Mouse (Mus musculus): ENCODE results near the gene Lemd2. TPM values are rescaled to one million over a fixed set of nuclear protein-coding genes. Genes with fewer than 3 reads are reported as not detected.
A peak's percentile ranks its signal among the peaks of the same experiment; 100 is the strongest.

Gene Lemd2
- total RNA-seq, 2 experiments from 2014 or later: 47.1 to 50.0 TPM

DNA sequence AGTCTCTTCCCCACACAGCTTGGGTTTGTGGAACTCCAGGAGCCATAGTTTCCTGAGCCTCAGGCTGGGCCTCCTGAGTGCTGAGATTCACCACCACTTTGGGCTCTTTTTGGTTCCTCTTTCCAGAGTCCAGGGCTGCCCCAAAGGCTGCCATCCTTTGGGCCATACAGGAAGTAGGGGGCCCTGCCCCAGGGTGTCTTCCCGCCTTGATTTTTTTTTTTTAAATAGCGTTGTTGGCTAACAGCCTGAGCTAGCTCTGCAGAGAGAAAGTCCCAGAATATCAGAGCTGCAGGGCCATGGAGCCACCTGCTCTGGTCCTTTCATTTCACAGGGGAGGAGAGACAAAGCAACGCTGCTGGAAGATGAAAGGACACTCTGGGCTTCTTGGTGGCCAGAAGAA, 30.6 kb downstream of the Lemd2 start:
- intact Hi-C loops (cut with DNase I): no loop called here
- DNase-seq (ENCODE audit: extremely low spot score in 1 of 2, low spot score in 2 of 2): no peak

DNA sequence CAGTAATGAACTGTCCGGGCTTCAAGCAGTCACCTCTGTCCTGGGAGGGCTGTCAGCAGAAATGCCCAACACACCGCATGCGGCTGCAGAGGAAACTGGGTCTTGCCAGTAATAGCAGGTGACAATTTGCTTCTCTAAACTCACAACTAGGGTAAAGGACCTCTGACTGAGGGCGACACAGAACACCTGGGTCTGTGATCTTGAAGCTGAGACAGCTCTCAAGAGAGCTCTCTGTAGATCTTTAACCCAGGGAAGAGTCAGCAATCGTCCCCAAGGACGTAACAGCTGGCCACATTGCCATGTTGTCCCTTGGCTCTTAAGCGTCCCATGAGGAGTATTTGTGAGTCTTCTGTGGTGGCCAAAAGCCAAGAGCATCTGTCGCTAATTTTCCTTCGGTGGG, 31.8 kb downstream of the Lemd2 start:
- intact Hi-C loops (cut with DNase I): no loop called here
- no peak for DNase-seq (ENCODE audit: extremely low spot score in 1 of 2, low spot score in 2 of 2)

- no peak for DNase-seq (ENCODE audit: extremely low spot score in 1 of 2, low spot score in 2 of 2)
- intact Hi-C loops (cut with DNase I): no loop called here
These were observed 33.1 kb downstream of the Lemd2 start for GRCm38 (mm10) chr17:27171121-27171520.

GRCm38 (mm10) chr17:27169952-27170695, 34.1 kb downstream of the Lemd2 start:
- intact Hi-C loops (cut with DNase I): no loop called here
- DNase-seq (ENCODE audit: extremely low spot score in 1 of 2, low spot score in 2 of 2): no peak

- no peak for DNase-seq (ENCODE audit: extremely low spot score in 1 of 2, low spot score in 2 of 2)
- intact Hi-C loops (cut with DNase I): no loop called here
These were observed 35.7 kb downstream of the Lemd2 start for GRCm38 (mm10) chr17:27168569-27168968.

DNA sequence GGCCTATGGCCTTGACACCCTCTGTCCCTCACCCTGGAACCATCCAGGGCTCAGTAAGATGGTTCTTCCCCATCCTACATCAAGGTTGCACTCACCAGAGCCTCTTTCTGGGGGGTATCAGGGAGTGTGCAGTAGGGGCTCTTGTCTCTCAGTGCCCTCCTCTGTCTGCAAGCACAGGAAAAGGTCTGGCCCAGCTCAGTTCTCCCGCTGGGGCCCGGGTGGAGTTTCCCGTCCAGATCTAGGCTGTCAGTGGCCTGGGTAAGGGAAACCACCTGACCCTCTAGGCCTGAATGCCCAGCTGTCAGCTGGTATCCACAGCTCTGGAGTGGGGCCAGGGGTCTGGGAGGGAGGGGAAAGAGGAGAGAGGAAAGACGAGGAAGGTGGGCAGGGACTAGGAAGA, 36.7 kb downstream of the Lemd2 start, which contains the start of gene Ip6k3:
Ip6k3 (minus strand) TSS at position 251 of the 400 bp plus-strand sequence.
- intact Hi-C loops (cut with DNase I): no loop called here
- DNase-seq (ENCODE audit: extremely low spot score in 1 of 2, low spot score in 2 of 2): peak in 1 of 2 experiments; percentile 57

DNA sequence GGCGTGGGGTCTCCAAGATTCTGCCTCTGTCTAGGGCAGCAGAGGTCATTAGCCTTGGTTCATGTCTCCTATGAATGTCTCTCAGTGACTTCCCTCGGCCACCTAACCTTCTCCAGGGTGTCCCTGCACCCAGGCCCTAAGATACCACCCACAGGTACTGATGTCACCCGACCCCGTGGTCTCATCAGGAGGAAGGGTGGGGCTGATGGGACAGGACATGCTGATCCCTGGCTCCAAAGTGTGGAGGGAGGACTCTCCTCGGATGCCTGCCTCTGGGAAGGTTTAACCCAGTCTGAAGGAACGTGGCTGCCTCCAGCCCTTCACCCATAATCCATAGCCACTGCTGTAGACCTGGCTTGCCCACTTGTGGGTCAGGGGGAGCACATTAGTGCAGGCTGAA, 37.4 kb downstream of the Lemd2 start:
- DNase-seq (ENCODE audit: extremely low spot score in 1 of 2, low spot score in 2 of 2): no peak
- intact Hi-C loops (cut with DNase I): no loop called here

GRCm38 (mm10) chr17:27165054-27165773, 39.1 kb downstream of the Lemd2 start:
- peak; percentile 40 to 67 for DNase-seq (ENCODE audit: extremely low spot score in 1 of 2, low spot score in 2 of 2)
- intact Hi-C loops (cut with DNase I): no loop called here

DNA sequence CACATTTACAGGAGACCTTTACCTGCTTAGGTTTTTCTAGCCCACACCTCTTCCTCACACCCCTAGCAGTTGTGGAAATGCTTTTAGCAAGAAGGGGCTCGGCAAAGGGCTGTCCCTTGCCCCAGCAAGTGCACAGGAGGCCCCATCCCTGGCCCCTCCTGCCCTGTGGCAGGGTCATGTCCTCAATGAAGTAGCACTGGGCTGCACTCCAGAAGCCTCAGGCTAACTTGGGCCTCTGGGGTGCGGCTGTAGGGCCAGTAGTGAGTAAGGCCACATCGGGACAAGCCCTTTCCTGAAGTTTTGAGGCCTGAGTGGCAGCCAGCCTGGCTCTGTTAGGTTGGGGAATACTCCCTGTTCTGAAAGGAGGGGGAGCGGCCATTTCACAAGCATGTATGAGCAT, 43.4 kb downstream of the Lemd2 start:
- no peak for DNase-seq (ENCODE audit: extremely low spot score in 1 of 2, low spot score in 2 of 2)
- intact Hi-C loops (cut with DNase I): no loop called here

- intact Hi-C loops (cut with DNase I): no loop called here
- DNase-seq (ENCODE audit: extremely low spot score in 1 of 2, low spot score in 2 of 2): no peak
These were observed 45.1 kb downstream of the Lemd2 start for GRCm38 (mm10) chr17:27159169-27159568.

DNA sequence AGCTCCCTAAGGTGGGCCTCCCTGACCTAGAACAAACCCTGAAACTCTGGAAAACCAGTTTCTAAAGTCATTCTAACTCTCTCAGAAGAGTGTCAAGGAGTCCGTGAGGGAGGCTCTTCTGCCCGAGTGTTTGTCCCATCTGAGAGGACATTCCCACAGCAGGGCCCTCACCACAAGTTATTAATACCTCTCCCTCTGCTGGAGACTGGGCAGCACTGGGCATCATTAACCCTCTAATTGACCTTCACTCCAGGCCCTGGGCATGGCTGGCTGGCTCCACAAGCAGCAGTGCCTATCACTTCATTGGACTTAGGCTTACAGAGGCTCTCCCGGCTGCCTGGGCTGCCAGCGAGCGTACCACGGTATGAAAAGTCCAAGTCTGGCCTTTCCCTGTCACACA, 45.8 kb downstream of the Lemd2 start:
- no peak for DNase-seq (ENCODE audit: extremely low spot score in 1 of 2, low spot score in 2 of 2)
- intact Hi-C loops (cut with DNase I): no loop called here

GRCm38 (mm10) chr17:27155752-27156151, 48.5 kb downstream of the Lemd2 start:
- intact Hi-C loops (cut with DNase I): no loop called here
- DNase-seq (ENCODE audit: extremely low spot score in 1 of 2, low spot score in 2 of 2): no peak

GRCm38 (mm10) chr17:27154881-27155280, 49.4 kb downstream of the Lemd2 start:
- DNase-seq (ENCODE audit: extremely low spot score in 1 of 2, low spot score in 2 of 2): no peak
- intact Hi-C loops (cut with DNase I): no loop called here

DNA sequence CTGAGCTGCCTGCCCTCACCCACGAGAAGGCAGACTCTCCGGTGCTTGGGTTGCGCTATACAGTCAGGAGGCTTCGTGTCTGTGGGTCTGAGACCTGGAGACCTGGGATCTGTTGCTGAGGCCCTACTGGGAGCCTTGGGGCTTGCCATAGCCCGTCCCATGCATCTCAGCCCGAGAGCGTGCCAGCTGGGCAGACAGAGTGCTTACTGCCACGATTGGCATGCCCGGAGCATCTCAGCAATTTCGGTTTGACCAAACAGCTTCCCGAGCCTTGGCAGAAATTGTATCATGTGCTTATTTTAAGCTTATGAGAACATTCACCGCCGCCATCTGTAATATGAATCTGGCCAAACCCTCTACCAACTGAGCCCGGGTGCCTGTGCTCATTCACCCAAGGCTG, 50.0 kb downstream of the Lemd2 start:
- DNase-seq (ENCODE audit: extremely low spot score in 1 of 2, low spot score in 2 of 2): no peak
- intact Hi-C loops (cut with DNase I): no loop called here

GRCm38 (mm10) chr17:27153773-27154193, 50.5 kb downstream of the Lemd2 start:
- intact Hi-C loops (cut with DNase I): no loop called here
- no peak for DNase-seq (ENCODE audit: extremely low spot score in 1 of 2, low spot score in 2 of 2)

DNA sequence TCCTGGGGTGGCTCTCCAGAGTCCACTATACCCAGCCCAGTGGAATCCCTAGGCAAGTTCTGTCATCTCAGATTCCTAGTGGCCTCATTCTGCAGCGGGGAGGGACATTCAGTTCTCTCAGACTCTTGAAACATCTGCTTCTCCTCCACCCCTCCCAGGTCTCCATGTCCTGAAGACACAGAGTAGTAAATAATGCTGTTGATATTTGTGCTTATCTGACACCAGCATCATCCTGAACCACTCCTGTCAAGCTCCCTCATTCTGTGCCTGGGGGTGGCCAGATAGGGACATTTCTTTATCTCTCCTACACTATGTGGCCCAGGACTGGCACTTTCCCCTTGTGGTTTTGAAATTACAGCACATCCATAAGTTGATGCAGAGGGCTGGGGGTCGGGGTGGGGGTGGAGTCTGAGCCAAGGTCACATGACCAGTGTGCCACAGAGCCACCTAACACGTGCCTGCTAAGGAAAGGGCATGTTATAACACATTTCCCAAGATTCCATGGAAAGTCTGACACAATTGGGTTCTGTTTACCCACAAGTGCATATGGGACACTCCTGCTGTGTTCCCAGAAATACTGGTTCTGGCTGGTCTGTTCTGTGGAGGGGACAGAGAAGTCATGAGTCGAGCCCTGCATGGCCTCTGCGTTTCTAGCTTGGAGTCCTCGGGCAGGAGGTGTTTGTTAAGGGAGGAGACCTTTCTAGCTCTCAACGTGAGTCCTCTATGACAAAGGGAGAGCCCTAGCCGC, 51.1 kb downstream of the Lemd2 start:
- DNase-seq (ENCODE audit: extremely low spot score in 1 of 2, low spot score in 2 of 2): no peak
- intact Hi-C loops (cut with DNase I): no loop called here

- no peak for DNase-seq (ENCODE audit: extremely low spot score in 1 of 2, low spot score in 2 of 2)
- intact Hi-C loops (cut with DNase I): no loop called here
These were observed 52.9 kb downstream of the Lemd2 start for GRCm38 (mm10) chr17:27151411-27151810.

GRCm38 (mm10) chr17:27150871-27151270, 53.4 kb downstream of the Lemd2 start:
- no peak for DNase-seq (ENCODE audit: extremely low spot score in 1 of 2, low spot score in 2 of 2)
- intact Hi-C loops (cut with DNase I): no loop called here

- intact Hi-C loops (cut with DNase I): no loop called here
- no peak for DNase-seq (ENCODE audit: extremely low spot score in 1 of 2, low spot score in 2 of 2)
These were observed 57.8 kb downstream of the Lemd2 start for GRCm38 (mm10) chr17:27146323-27146923.

All from left cerebral cortex, postnatal 10 days (tissue).